Mouse (Mus musculus): Measurements from ENCODE around the gene Hk1.
"Not testable (repeated sequence)": the region's sequence is repeated elsewhere in the genome, so short reads cannot be mapped to it uniquely, and the experiment has no call there.

Hk1 gene

DNA sequence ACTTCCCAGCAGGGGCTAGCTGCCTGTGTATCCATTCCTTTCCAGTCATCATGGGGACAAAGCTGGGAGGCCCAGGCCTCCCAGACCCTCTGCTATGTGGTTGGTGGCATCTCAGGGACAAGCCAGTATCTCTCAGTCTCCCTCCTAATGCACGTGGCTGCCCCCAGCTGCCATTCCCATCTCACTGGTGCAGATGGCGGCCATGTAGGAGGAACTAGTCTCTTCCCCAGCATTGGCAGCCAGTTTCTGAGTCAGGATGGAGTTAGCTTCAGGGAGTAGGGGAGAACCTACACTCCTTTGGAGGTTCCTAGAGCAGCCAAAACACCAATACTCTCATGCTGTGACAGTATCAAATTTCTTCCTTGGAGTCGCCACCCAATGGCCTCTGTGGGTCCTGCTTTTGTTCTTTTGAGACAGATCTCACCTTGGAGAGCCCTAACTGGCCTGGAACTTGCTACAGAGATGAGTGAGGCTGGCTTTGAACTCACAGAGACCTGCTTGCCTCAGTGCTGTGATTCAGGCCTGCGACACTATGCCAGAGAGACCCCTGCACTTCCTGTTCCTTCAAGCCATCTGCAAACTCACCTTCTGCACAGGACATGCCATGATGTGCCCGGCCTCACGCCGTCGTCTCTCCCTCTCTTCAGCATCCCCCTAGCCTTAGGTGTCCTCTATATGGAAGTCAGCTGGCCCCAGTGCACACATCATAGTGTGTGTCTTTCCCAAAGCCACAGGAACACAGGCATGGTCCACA, 52.7 kb downstream of the Hk1 start:
- in situ Hi-C loops (cut with MboI, MseI) = loop anchor here in 1 of 2 experiments (25.0 kb wide), 1 partner anchor 640 kb away; the partner anchor contains the start of genes Sar1a and Tysnd1

DNA sequence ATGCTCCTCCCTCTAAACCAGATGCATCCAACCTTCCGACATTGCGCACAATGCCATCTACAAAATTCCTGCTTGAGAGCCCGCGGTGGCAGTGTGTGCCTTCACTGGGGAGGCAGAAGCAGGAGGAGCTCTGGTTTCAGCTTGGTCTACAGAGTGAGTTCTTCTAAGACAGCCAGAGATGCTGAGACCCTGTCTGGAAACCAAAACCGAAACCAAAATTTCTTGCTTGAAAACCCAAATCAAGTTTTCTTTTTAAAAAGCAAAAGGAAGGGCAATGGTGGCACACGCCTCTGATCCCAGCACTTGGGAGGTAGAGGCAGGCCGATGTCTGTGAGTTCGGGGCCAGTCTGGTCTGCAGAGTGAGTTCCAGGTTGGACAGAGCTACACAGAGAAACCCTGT, 53.7 kb downstream of the Hk1 start:
- in situ Hi-C loops (cut with MboI, MseI) = loop anchor here in 1 of 2 experiments (25.0 kb wide), 1 partner anchor 639 kb away; the partner anchor contains the start of genes Sar1a and Tysnd1

DNA sequence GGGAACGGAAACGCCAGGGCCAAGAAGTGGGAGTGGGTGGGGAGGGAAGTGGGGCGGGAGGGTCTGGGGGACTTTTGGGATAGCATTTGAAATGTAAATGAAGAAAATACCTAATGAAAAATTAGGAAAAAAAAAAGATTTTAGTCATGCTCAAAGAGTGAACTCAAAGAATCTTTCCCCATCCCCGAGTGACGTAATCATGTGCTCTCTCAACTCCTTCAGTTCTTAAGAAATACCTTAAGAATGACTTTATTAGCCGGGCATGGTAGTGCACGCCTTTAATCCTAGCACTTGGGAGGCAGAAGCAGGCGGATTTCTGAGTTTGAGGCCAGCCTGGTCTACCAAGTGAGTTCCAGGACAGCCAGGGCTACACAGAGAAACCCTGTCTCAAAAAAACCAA, 56.9 kb downstream of the Hk1 start:
- in situ Hi-C loops (cut with MboI, MseI) = not testable (repeated sequence)

DNA sequence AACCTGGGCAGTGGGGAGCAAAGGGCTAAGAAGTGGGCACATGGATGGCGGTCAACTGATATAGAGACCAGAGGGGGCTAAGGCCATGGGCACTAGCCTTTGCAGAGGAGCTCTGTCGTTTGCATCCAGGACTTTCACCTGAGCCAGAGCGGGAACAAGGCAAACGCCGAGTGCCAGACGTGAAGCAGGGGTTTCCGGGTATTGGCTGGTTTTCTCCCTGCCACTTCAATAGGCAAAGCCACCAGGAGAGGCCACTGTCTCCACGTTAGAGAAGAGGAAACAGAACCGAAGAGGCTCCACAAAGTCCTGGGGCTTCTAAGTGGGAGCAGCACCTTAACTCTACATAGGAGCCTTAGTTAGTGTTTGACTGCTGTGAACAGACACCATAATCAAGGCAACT, 58.3 kb downstream of the Hk1 start:
- in situ Hi-C loops (cut with MboI, MseI) = no loop called here

DNA sequence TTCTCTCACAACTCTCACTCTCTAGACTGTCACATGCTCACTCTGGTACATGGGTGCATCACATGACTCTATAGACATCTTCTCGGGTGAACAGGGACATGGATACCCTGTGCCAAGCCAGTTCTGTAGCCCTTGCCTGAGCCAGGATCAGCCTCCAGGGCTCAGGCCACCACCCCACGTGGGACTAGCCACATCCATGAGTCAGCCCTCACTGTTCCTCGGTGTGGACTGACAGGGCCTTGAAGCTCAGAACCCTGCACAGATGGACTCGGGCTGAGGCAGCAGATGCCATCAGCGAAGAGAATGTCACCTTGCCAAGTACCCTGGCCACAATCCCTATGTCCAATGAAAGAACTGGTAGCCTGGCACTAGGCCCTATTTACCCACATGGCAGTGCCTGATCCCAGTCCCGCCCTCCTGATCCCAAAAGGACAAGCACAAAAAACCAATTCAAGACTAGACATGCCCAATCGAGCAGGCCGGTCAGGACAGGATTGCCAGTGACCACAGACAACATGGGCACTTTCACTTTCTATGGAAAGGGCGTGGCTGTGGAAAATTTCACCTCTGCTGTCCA, 59.2 kb downstream of the Hk1 start:
- in situ Hi-C loops (cut with MboI, MseI) = no loop called here

DNA sequence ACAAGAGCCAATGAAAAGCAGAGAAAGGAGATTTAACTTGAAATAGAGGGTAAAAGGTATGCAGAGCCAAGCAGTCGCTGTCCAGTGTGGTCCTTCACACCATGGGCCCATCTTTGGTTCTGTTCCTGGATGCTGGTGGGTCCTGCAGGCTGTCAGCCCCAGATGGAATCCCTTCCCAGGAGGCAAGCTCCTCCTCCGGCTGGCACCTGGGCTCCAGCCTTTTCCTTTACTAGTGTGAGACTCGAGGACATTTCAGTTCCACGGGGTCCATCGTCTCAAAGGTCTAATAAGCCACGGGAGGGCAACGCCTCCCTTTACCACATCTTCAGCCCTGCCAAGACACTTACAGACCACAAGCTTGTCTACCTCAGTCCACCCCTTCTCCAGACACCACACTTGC, 60.6 kb downstream of the Hk1 start:
- in situ Hi-C loops (cut with MboI, MseI) = no loop called here

DNA sequence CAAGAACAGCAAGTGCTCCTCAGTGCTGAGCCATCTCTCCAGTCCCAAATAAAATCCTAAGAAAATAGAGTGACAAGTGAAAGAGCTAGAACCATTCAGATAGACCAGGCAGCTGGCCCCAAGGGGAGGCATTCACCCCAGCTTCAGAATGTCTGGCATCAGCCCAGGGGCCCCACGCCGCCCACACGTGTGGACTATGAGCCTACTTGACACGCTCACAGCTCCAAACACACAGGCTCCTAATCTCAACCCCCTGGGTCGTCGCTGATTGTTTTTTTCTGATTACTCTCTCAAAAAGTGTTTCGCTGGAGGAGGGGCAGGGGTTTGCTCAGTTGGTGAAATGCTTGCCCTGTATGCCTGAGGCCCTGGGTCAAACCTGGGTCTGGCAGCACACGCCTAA, 63.2 kb downstream of the Hk1 start:
- in situ Hi-C loops (cut with MboI, MseI) = no loop called here

DNA sequence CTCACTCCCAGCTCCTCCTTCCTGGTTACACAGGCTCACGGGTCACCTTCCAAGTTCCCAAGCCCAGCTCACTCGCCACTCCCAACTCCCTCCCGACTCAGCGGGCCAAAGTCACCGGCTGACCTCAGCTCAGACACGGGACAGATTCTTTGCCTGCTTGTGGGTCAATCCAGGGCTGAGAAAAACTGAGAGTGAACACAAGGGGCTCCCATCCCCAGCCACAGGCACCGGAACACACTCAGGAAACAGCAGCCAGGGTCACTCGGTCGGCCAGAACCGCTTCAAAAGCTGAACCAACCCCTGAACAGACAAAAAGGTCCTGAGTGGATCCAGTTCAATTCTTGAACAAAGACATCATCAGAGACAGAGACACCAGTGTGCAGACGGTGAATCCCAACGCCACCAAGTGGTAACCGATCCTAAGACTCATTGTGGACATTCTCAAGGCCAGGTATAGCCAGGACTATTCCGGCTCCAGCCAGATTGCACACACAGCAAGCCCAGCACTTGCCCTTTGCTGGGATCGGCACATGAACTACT, 65.8 kb downstream of the Hk1 start:
- in situ Hi-C loops (cut with MboI, MseI) = no loop called here

DNA sequence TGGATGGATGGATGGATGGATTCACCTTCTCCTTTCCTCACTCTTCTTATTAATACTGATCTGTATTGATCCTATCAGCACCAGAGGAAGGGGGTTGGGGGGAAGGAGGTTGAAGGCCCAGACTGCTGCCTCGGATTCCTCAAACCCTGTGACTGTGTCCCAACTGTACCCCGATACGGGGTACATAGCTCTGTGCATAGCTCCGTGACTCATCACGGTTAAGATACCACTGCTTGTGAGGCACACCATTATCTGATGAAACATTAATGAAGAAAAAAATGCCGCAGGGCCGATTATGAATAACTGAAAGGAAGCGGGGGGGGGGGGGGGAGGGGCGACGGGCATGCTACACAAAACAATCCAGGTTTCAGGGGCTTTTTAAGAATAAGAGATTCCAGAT, 66.6 kb downstream of the Hk1 start:
- in situ Hi-C loops (cut with MboI, MseI) = no loop called here

DNA sequence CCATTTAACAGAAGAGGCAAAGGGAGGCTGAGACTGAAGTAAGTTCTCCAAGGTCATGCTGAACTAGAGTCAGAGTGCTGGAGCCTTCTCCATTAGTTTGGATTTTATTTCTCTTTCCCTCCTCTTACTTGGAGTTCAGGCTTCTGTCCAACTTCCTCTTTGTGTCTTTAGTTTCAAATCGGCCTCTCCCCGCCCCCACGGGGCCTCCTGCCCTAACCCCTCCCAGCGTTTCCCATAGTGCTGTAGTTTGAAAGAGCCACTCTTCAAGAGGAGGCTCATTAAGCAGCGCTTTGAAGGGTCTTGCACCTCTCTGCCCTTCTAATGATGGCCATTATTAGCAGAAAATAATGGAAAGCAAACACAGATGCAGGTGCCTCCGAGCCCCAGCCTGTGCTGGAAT, 68.2 kb downstream of the Hk1 start:
- in situ Hi-C loops (cut with MboI, MseI) = no loop called here

DNA sequence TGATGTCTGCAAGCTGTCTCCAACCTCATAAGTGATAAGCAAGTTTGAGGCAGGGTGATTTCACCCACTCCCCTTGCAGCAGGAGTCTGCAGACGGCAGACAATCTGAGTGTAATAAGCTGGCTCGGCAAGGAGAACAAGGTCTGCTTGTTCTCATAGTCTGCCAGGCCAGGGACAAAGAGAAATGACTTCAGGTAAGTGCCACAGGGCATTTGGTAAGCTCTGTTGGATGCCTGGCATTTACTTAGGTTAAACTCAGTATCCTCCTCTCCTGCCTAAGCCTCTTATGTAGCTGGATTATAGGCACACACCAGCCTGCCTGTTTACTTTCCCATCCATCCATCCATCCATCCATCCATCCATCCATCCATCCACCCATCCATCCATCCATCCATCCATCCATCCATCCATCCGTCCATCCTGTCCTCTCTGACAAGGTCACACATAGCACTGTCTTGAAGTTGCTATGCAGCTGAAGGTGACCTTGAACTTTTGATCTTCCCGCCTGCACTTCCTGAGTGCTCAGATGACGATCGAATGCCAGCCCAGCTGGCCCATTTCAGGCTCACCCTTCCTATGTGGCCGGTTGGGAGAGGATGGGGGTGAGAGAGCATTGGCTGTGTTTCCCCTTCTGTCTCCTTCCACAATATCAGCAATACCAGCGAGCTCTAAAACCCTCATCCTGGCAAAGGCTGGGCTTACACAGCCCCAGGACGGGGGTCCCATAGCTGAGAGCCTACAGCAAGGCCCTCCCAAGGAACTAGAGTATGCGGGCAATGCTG, 69.3 kb downstream of the Hk1 start:
- in situ Hi-C loops (cut with MboI, MseI) = no loop called here

DNA sequence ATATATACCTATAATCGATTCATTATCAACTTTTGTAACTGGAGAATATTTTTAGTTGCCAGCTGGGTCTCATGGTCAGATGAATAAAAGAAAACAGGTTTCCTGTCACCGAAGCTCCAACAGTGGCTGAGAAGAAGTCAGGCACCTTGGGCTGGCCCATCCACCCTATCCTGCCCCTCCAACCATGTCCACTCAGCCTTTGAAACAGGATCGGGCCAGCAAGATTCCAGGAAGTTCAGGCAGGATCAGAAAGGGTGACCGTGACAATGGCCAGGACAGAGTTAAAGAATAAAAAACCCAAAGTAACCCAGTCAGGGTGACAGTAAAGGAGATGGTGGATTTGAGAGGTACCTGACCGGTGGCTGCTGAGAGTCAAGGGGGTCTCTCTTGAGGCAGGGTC, 70.1 kb downstream of the Hk1 start:
- in situ Hi-C loops (cut with MboI, MseI) = no loop called here

DNA sequence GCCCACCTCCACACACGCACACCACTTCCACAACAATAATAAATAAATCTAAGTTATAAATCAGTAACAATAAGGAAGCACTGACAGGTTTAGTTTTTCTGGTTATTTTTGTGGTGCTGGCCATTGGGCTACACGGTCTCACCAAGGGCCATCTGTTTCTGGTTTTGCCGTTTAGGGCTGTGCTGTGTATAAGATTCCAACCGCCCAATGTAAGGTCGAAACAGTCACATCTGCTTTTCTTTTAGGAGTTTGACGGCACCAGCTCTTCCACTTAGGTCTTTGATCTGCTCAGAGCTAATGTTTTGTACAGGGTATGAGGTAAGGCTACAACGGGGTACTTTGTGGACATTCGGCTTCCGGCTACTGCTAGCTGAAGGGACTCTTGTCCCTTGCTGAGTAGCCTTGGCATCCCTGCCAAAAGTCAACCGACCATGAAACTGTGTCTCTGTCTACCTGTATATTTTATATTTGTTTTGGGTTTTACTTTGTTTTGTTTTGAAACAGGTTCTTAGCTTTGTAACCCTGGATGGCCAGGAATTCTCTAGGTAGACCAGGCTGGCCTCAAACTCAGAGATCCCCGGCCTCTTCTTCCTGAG, 70.7 kb downstream of the Hk1 start:
- in situ Hi-C loops (cut with MboI, MseI) = no loop called here

DNA sequence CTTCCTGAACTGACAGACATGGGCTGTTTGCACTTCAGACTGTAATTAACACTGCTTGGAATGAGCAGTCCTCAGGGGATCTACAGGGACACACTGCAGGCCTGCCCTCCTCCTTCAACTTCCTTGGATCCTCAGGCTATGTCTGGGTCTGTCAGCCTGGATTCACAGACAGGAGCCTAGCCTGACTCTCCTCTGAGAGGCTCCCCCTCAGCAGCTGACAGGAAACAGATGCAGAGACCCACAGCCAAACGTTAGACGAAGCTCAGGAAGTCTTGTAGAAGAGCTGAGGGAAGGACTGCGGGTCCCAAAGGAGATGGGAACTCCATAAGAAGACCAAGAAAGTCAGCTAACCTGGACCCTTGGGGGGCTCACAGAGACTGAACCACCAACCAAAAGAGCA, 73.2 kb downstream of the Hk1 start:
- in situ Hi-C loops (cut with MboI, MseI) = no loop called here

DNA sequence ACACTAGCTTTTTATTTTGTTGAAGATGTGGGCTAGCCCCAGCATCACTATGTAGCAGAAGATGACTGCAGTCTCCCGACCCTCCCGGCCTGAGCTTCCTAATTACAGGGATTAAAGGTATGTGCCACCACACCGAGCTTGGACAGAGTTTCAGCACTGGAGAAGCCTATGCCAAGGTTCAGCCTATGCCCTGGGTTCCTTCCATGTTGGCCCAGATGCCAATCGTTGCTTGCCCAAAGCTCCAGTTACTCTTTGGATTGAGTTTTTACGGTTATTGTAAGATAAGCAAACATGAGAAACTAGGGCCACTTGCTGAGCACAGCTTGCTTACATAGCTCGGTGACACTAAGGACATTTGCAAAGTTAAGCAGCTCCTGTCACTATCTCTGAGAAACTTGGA, 74.6 kb downstream of the Hk1 start:
- in situ Hi-C loops (cut with MboI, MseI) = no loop called here

DNA sequence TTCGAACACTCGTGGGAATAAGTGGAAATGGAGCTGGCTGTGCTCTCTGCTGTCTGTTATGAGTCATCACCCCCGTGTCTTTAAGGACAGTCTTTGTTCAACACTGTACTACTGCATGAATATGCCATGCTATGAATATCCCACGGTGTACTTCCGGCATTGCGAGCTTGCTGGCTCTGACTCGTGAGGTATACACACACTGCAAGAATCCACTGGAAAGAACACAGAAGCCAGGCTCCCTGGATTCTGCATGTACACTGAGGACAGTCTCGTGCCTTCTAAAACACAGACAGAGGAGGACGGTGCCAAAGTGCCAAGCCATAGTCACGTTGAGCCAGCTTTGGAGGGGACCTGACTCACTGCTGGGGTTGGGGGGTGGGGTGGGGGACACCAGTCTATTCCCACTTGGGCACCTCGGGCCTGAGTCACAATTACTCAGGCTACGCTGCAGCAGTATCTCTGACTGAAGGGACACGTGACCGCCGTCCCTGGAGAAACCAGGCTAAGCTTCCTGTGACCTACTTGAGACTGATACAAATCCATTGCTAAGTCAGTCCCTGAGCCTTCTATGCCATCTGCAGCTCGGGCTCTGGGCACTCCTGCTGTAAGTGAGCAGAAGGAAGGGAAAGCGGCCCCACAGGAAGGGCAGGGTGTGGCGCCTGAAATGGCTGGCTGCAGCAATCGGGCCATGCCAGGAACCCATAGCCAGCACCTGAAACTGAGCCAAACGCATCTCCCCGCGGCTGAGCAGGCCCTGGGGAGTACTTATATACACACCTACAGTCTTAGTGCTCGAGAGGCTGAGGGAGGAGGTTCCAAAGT, 79.5 kb downstream of the Hk1 start:
- in situ Hi-C loops (cut with MboI, MseI) = no loop called here

DNA sequence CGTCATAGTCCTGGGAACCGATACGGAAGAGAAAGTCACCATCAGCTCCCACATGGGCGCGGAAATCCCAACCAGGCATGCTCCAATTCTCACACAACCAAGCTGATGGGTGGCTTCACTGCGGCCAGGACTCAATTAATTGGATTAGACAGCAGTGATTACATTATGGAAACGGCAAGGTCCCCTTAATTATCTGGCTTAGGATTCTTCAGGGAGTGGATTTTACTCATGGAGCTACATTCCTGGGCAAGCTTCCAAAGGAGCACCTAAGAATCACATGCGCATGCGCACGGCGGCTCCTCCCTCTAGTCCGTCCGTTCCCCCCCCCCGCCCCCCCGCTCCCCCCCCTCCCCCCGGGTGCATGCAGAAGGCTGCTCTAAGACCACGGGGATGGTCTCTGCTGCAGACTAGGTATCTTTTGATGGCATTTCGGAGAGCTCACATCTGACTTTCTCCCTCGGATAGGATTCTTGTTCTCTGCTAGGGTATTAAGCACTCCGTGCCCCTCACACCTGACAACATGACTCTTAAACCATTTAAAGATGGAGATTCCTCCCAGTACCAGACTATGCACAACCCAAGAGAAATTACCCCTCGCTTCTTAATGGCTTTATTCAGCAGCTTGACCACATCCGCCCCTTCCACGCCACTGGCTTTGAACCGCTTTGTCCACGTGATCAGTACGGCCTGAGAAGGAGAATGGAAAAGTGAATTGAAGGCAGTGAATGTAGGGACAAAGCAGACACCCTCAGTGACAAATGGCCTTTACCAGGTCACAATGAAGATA, 83.4 kb downstream of the Hk1 start:
- in situ Hi-C loops (cut with MboI, MseI) = no loop called here

DNA sequence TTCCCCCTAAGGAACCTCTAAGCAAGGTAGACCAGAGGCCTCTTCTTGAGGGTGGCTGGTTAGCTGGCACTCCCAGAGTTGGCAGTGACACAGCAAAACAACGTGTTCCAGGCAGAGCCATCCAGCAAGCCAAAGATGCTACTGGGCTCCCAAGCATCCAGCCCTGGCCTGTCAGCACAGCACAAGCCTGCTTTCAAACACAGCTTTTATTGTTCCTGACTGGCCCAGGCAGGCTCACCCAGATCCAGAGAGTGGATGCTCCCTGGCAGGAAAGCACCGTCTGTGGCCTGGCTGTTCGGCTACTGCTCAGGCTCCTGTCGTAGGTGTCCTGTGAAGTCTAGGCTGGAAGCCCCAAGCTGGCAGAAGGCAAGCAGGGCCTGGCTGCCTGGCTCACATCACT, 85.6 kb downstream of the Hk1 start:
- in situ Hi-C loops (cut with MboI, MseI) = no loop called here

DNA sequence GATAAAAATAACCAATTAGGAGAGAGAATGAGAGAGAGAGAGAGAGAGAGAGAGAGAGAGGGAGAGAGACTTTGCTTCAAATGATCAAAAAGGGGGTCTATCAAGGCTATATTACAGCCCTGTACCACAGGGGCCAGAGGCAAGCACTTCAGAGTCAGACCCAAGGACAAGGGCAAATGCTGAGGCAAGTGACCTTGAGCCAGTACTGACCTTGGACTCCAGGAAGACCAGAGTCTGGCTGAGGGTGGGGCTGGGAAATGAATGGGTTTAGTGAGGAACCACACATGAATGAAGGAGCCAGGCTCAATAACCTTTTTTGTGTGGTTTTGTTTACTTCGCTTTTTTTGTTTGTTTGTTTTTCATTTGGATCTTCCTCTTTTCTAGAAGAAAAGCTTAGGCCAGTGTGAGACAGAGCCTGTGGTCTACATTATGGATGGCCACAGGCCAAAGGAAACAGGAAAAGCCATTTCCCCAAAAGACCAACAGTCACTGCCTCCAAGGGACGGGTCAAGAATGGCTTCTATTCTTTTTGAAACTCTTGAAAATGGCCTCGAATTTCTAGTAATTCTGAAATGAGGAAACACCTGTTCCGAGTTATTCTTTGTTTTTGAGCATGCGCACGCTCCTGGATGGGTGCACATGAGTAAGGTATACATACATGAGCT, 92.1 kb downstream of the Hk1 start:
- in situ Hi-C loops (cut with MboI, MseI) = no loop called here

All from T-helper 17 cell (primary cell).